Mouse (Mus musculus) ES-Bruce4 (cell line): ENCODE data around the gene Sapcd1.

ENCODE experiments used
- CTCF ChIP-seq: IDR thresholded peaks from one replicate; pipeline ENCODE4 v1.8.1; 2011; ENCODE audit warnings: low read depth, low read length
- POLR2A ChIP-seq: IDR thresholded peaks from one replicate; pipeline ENCODE4 v1.8.1; 2011; ENCODE audit warnings: low read length; ENCODE audit not compliant: insufficient read depth

DNA sequence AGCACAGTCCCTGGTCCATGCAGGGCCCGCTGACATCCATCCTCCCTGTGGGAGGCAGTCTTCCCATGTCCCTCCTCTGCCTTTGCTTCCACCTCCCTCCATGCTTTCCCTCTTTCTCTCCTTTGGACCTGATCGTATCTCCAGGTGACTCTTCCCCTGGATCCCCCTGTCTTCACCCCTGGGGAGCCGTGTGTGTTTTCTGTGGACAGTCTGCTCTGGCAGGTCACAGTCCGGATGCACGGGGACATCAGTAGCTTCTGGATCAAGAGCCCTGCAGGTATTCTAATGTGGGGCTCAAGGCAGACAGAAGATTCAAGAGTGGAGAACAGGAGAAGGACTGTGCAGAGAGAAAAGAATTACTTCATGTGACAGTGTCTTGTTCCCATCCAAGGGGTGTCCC lies 4.6 kb downstream of the Sapcd1 start:
- no peak for TF ChIP-seq CTCF
- no peak for TF ChIP-seq POLR2A
